Mouse (Mus musculus) CH12.LX (cell line): ENCODE measurements around the gene Gatad2a. TPM values are rescaled to one million over a fixed set of nuclear protein-coding genes. Genes with fewer than 3 reads are reported as not detected.
A peak's percentile ranks its signal among the peaks of the same experiment; 100 is the strongest.

Source experiments
- DNase-seq: peaks from one replicate; pipeline ENCODE4 v3.0.0-alpha.2; 2013; ENCODE audit errors: extremely low read depth
- H3K27ac ChIP-seq: 2 replicates; pipeline ENCODE4 v1.5.1; 2012; ENCODE audit warnings: low read depth, mild to moderate bottlenecking, control low read depth, moderate library complexity; ENCODE audit not compliant: insufficient read depth
- H3K27me3 ChIP-seq: replicated peaks from 2 replicates; pipeline ENCODE3; 2012; ENCODE audit warnings: inconsistent platforms
- H3K36me3 ChIP-seq, 2 experiments: replicated peaks in 1 of 2; 2 replicates each; pipeline versions ENCODE3 to v1.6.1; 2012; ENCODE audit warnings: inconsistent platforms in 1 of 2, low read length in 1 of 2, mild to moderate bottlenecking in 1 of 2, mixed read lengths in 1 of 2, moderate library complexity in 1 of 2; ENCODE audit not compliant: control insufficient read depth in 1 of 2, insufficient read depth in 1 of 2
- H3K4me1 ChIP-seq, 2 experiments: 2 replicates each; pipeline ENCODE4 v1.6.1; 2012; ENCODE audit warnings: inconsistent platforms in 1 of 2, moderate library complexity in 1 of 2; ENCODE audit not compliant: insufficient read depth in 2 of 2, control insufficient read depth in 1 of 2
- H3K4me2 ChIP-seq: 2 replicates; pipeline ENCODE4 v1.6.1; 2012; ENCODE audit warnings: low read depth, mild to moderate bottlenecking, control low read depth; ENCODE audit not compliant: poor library complexity, insufficient read depth, severe bottlenecking
- H3K4me3 ChIP-seq, 3 experiments: fragments of 150-350 bp in 1 of 3; sonication (generic) in 1 of 3; replicated peaks in 1 of 3; 2 replicates each; pipeline versions ENCODE3 to v1.5.1; 2011 to 2012; ENCODE audit warnings: low read depth in 2 of 3, low read length in 2 of 3, mild to moderate bottlenecking in 2 of 3, moderate library complexity in 2 of 3, control low read depth in 1 of 3, improper control_type of control experiment in 1 of 3, inconsistent platforms in 1 of 3, mixed read lengths in 1 of 3; ENCODE audit not compliant: poor library complexity in 1 of 3
- H3K79me2 ChIP-seq: replicated peaks from 2 replicates; pipeline ENCODE4 v1.6.1; 2012; ENCODE audit warnings: mild to moderate bottlenecking, moderate library complexity; ENCODE audit not compliant: control insufficient read depth, poor library complexity, insufficient read depth, severe bottlenecking; ENCODE audit errors: extremely low read depth
- H3K9ac ChIP-seq: 2 replicates; pipeline ENCODE4 v1.6.1; 2012; ENCODE audit warnings: low read depth, mild to moderate bottlenecking, control low read depth, moderate library complexity; ENCODE audit not compliant: insufficient read depth
- H3K9me3 ChIP-seq: replicated peaks from 2 replicates; pipeline ENCODE3; 2012; ENCODE audit warnings: low read length, inconsistent platforms, mixed read lengths
- CHD2 ChIP-seq: IDR thresholded peaks from 2 replicates; pipeline ENCODE4 v1.6.1; 2011; ENCODE audit warnings: low read length, improper control_type of control experiment
- CTCF ChIP-seq, 2 experiments: IDR thresholded peaks in 1 of 2; conservative IDR thresholded peaks in 1 of 2; 2 replicates each; pipeline ENCODE4 v1.5.1; 2011 to 2012; ENCODE audit warnings: low read depth in 2 of 2, low read length in 2 of 2, improper control_type of control experiment in 1 of 2, inconsistent platforms in 1 of 2, mild to moderate bottlenecking in 1 of 2, moderate library complexity in 1 of 2
- E2F4 ChIP-seq: IDR thresholded peaks from 2 replicates; pipeline ENCODE4 v1.6.1; 2011; ENCODE audit warnings: low read depth, low read length, improper control_type of control experiment; ENCODE audit not compliant: insufficient replicate concordance
- GABPA ChIP-seq: IDR thresholded peaks from 2 replicates; pipeline ENCODE4 v1.6.1; 2012; ENCODE audit warnings: low read depth, low read length, improper control_type of control experiment, inconsistent platforms; ENCODE audit not compliant: insufficient replicate concordance
- HCFC1 ChIP-seq: IDR thresholded peaks from 2 replicates; pipeline ENCODE4 v1.6.1; 2012; ENCODE audit warnings: low read depth, mild to moderate bottlenecking, inconsistent platforms, low read length, improper control_type of control experiment
- JUND ChIP-seq: conservative IDR thresholded peaks from 2 replicates; pipeline ENCODE4 v1.6.1; 2011; ENCODE audit warnings: low read depth, low read length, improper control_type of control experiment
- KAT2A ChIP-seq: IDR thresholded peaks from 2 replicates; pipeline ENCODE4 v1.6.1; 2012; ENCODE audit warnings: low read length, improper control_type of control experiment, inconsistent platforms; ENCODE audit not compliant: insufficient replicate concordance
- MAFK ChIP-seq: IDR thresholded peaks from 2 replicates; pipeline ENCODE4 v1.6.1; 2011; ENCODE audit warnings: low read length, improper control_type of control experiment; ENCODE audit not compliant: insufficient replicate concordance
- MAX ChIP-seq: IDR thresholded peaks from 2 replicates; pipeline ENCODE4 v1.6.1; 2011; ENCODE audit warnings: low read length, improper control_type of control experiment
- MAZ ChIP-seq: IDR thresholded peaks from 2 replicates; pipeline ENCODE4 v1.6.1; 2012; ENCODE audit warnings: low read depth, mild to moderate bottlenecking, inconsistent platforms, low read length, improper control_type of control experiment, moderate library complexity
- MXI1 ChIP-seq: IDR thresholded peaks from 2 replicates; pipeline ENCODE4 v1.6.1; 2011; ENCODE audit warnings: mild to moderate bottlenecking, low read depth, low read length, improper control_type of control experiment
- NELFE ChIP-seq: IDR thresholded peaks from 2 replicates; pipeline ENCODE4 v1.6.1; 2011; ENCODE audit warnings: low read depth, low read length, improper control_type of control experiment
- PAX5 ChIP-seq: IDR thresholded peaks from 2 replicates; pipeline ENCODE4 v1.6.1; 2012; ENCODE audit warnings: low read length, inconsistent platforms, mixed read lengths
- RAD21 ChIP-seq: IDR thresholded peaks from 2 replicates; pipeline ENCODE4 v1.6.1; 2011; ENCODE audit warnings: low read depth, mild to moderate bottlenecking, low read length, improper control_type of control experiment, moderate library complexity
- SIN3A ChIP-seq: IDR thresholded peaks from 2 replicates; pipeline ENCODE4 v1.6.1; 2012; ENCODE audit warnings: low read length, improper control_type of control experiment, inconsistent platforms
- SMC3 ChIP-seq: IDR thresholded peaks from 2 replicates; pipeline ENCODE4 v1.6.1; 2011; ENCODE audit warnings: low read depth, low read length, improper control_type of control experiment
- USF2 ChIP-seq: conservative IDR thresholded peaks from 2 replicates; pipeline ENCODE4 v1.6.1; 2011; ENCODE audit warnings: low read depth, low read length, improper control_type of control experiment
- ZC3H11A ChIP-seq: IDR thresholded peaks from 2 replicates; pipeline ENCODE4 v1.6.1; 2012; ENCODE audit warnings: low read depth, mild to moderate bottlenecking, inconsistent platforms, low read length, improper control_type of control experiment
- ZKSCAN1 ChIP-seq: IDR thresholded peaks from 2 replicates; pipeline ENCODE4 v1.6.1; 2012; ENCODE audit warnings: low read depth, inconsistent platforms, low read length, improper control_type of control experiment, borderline replicate concordance
- dilution Hi-C: fragments of 300-500 bp; cut with MboI; formaldehyde crosslinking; loops from 2 replicates; pipeline ENCODE4 v1.14.3; 2020; ENCODE audit warnings: low sequenced_read_pairs; ENCODE audit not compliant: extremely low pct_unique_long_range_greater_than_20kb, extremely low pct_ligation_motif_present
- in situ Hi-C: fragments of 300-500 bp; cut with MboI; formaldehyde crosslinking; loops from 3 replicates; pipeline ENCODE4 v1.14.3; 2019; ENCODE audit warnings: low sequenced_read_pairs, low pct_ligation_motif_present, low pct_unique_long_range_greater_than_20kb, mixed read lengths
- polyA plus RNA-seq: library from polyadenylated mRNA; unstranded; fragments of >175 nt; gene quantifications from 2 replicates; pipeline ENCODE4 v1.2.1, GENCODE M21; 2012; ENCODE audit warnings: low read depth; ENCODE audit not compliant: insufficient read length
- total RNA-seq, 2 experiments: library from RNA; depleted of rRNA; stranded (reverse); fragments of 300-350 nt in 1 of 2; fragments of >200 nt in 1 of 2; gene quantifications; 2 replicates each; pipeline ENCODE4 v1.2.3; 2012 to 2014

The Gatad2a gene
- total and polyA plus RNA-seq, 3 experiments = 35.7 to 95.1 (median 70.8) TPM

- H3K36me3 ChIP-seq = peaks cover 70 to 81% of the 10 kb centered on the region in 2 experiments
- DNase-seq = no peak
- no peak overlapping the region for H3K4me2 ChIP-seq
- no peaks in the 10 kb centered on the region for H3K27me3 ChIP-seq
- dilution Hi-C loops = no loop called here
- no peak overlapping the region for H3K9ac ChIP-seq
- H3K27ac ChIP-seq = no peak overlapping the region
- H3K9me3 ChIP-seq = no peaks in the 10 kb centered on the region
- no peak overlapping the region for H3K4me3 ChIP-seq
- in situ Hi-C loops = no loop called here
- peaks cover 12% of the 10 kb centered on the region for H3K79me2 ChIP-seq
- peak; percentile 1 for TF ChIP-seq RAD21
- TF ChIP-seq ZC3H11A = no peak
- TF ChIP-seq CTCF (conservative IDR thresholded peaks at IDR 0.05 in 1 of 2, IDR thresholded peaks at IDR 0.05 in 1 of 2; ENCODE audit: low read depth in 2 of 2, low read length in 2 of 2) = peak in 1 of 2 experiments; percentile 13; a peak in 1 of 4 replicates
- TF ChIP-seq, all 38 proteins: peak for 2
- H3K4me1 ChIP-seq = peaks cover 8 to 28% of the 10 kb centered on the region in 2 experiments
These were observed 80.4 kb downstream of the Gatad2a start for GRCm38 (mm10) chr8:69915748-69916147.

GRCm38 (mm10) chr8:69914526-69914925, 81.7 kb downstream of the Gatad2a start:
- TF ChIP-seq SMC3 (no peak), MAX (no peak), MAZ (no peak), NELFE (no peak)
- TF ChIP-seq, all 38 proteins: peak for 0
- Histone ChIP-seq H3K27me3 (no peaks in the 10 kb centered on the region), H3K36me3 (peaks cover 82 to 94% of the 10 kb centered on the region in 2 experiments), H3K4me1 (peaks cover 5 to 16% of the 10 kb centered on the region in 2 experiments), H3K79me2 (peaks cover 6% of the 10 kb centered on the region), H3K4me3 (no peak overlapping the region), H3K27ac (no peak overlapping the region), H3K9me3 (no peaks in the 10 kb centered on the region), H3K9ac (no peak overlapping the region), H3K4me2 (no peak overlapping the region)
- in situ Hi-C loops (no loop called here), dilution Hi-C loops (no loop called here)
- DNase-seq = no peak

GRCm38 (mm10) chr8:69912478-69913074, 83.6 kb downstream of the Gatad2a start:
- peaks cover 89 to 100% of the 10 kb centered on the region in 2 experiments for H3K36me3 ChIP-seq
- no peaks in the 10 kb centered on the region for H3K4me1 ChIP-seq

More at GRCm38 (mm10) chr8:69912478-69913074, 83.6 kb downstream of the Gatad2a start:
- Histone ChIP-seq H3K27me3 (no peaks in the 10 kb centered on the region), H3K9ac (no peak overlapping the region), H3K27ac (no peak overlapping the region), H3K79me2 (no peaks in the 10 kb centered on the region), H3K9me3 (no peaks in the 10 kb centered on the region), H3K4me3 (no peak overlapping the region), H3K4me2 (no peak overlapping the region)
- in situ Hi-C loops = no loop called here
- dilution Hi-C loops = no loop called here
- DNase-seq = no peak
- no peak for TF ChIP-seq SIN3A
- TF ChIP-seq CHD2 = no peak
- no peak for TF ChIP-seq GABPA
- TF ChIP-seq RAD21 = no peak
- TF ChIP-seq MAX = no peak
- TF ChIP-seq KAT2A = no peak
- TF ChIP-seq JUND = no peak
- TF ChIP-seq MXI1 = no peak
- TF ChIP-seq ZKSCAN1 = no peak
- no peak for TF ChIP-seq CTCF (conservative IDR thresholded peaks at IDR 0.05 in 1 of 2, IDR thresholded peaks at IDR 0.05 in 1 of 2; ENCODE audit: low read depth in 2 of 2, low read length in 2 of 2)
- TF ChIP-seq PAX5 = no peak
- no peak for TF ChIP-seq E2F4
- TF ChIP-seq USF2 = no peak
- TF ChIP-seq HCFC1 = no peak
- TF ChIP-seq MAFK = no peak
